Mouse (Mus musculus): ENCODE measurements around the gene Eif4e2. TPM values are rescaled to one million over a fixed set of nuclear protein-coding genes. Genes with fewer than 3 reads are reported as not detected.

The Eif4e2 gene
- polyA plus RNA-seq, 1 experiment from 2014 or later, result 172 TPM

- 23% methylated on average over 22 of the region's 22 CpGs for WGBS
- peak; percentile 86 for ATAC-seq
- no peak overlapping the region for H3K4me3 ChIP-seq (ENCODE audit: low read length)
Measured at GRCm38 (mm10) chr1:87245929-87246815, 32.5 kb downstream of the Eif4e2 start.

GRCm38 (mm10) chr1:87252040-87252609 is 38.4 kb downstream of the Eif4e2 start:
- ATAC-seq, result no peak
- WGBS, result 62% methylated on average over 5 of the region's 5 CpGs
- no peaks in the 10 kb centered on the region for H3K9me3 ChIP-seq (ENCODE audit: control insufficient read depth, low read length)

More at GRCm38 (mm10) chr1:87245929-87246815, 32.5 kb downstream of the Eif4e2 start:
- Histone ChIP-seq H3K36me3 (ENCODE audit: control insufficient read depth, insufficient read depth, low read length) (no peaks in the 10 kb centered on the region), H3K27ac (ENCODE audit: low read length) (no peak overlapping the region), H3K4me1 (ENCODE audit: control insufficient read depth, insufficient read depth, low read length) (no peaks in the 10 kb centered on the region), H3K4me2 (ENCODE audit: low read depth, low read length) (peak overlapping the region; percentile 36), H3K9me3 (ENCODE audit: control insufficient read depth, low read length) (no peaks in the 10 kb centered on the region), H3K9ac (ENCODE audit: low read depth, low read length) (no peak overlapping the region), H3K27me3 (replicated peaks; ENCODE audit: control insufficient read depth, insufficient read depth, low read length) (no peaks in the 10 kb centered on the region)

GRCm38 (mm10) chr1:87255173-87255572 is 41.5 kb downstream of the Eif4e2 start:
- H3K4me1 ChIP-seq (ENCODE audit: control insufficient read depth, insufficient read depth, low read length), result no peaks in the 10 kb centered on the region
- no peak for ATAC-seq
- H3K9ac ChIP-seq (ENCODE audit: low read depth, low read length), result no peak overlapping the region
- H3K4me2 ChIP-seq (ENCODE audit: low read depth, low read length), result no peak overlapping the region
- no peaks in the 10 kb centered on the region for H3K36me3 ChIP-seq (ENCODE audit: control insufficient read depth, insufficient read depth, low read length)
- H3K4me3 ChIP-seq (ENCODE audit: low read length), result no peak overlapping the region
- WGBS, result 59% methylated on average over 4 of the region's 4 CpGs
- H3K27ac ChIP-seq (ENCODE audit: low read length), result no peak overlapping the region
- H3K9me3 ChIP-seq (ENCODE audit: control insufficient read depth, low read length), result no peaks in the 10 kb centered on the region
- H3K27me3 ChIP-seq (replicated peaks; ENCODE audit: control insufficient read depth, insufficient read depth, low read length), result peaks cover 23% of the 10 kb centered on the region

More at GRCm38 (mm10) chr1:87252040-87252609, 38.4 kb downstream of the Eif4e2 start:
- H3K4me1 ChIP-seq (ENCODE audit: control insufficient read depth, insufficient read depth, low read length), result no peaks in the 10 kb centered on the region
- no peaks in the 10 kb centered on the region for H3K36me3 ChIP-seq (ENCODE audit: control insufficient read depth, insufficient read depth, low read length)
- no peak overlapping the region for H3K4me3 ChIP-seq (ENCODE audit: low read length)
- no peak overlapping the region for H3K27ac ChIP-seq (ENCODE audit: low read length)
- H3K4me2 ChIP-seq (ENCODE audit: low read depth, low read length), result no peak overlapping the region
- no peaks in the 10 kb centered on the region for H3K27me3 ChIP-seq (replicated peaks; ENCODE audit: control insufficient read depth, insufficient read depth, low read length)
- no peak overlapping the region for H3K9ac ChIP-seq (ENCODE audit: low read depth, low read length)

GRCm38 (mm10) chr1:87257691-87258090 is 44.0 kb downstream of the Eif4e2 start:
- no peak overlapping the region for H3K4me3 ChIP-seq (ENCODE audit: low read length)
- H3K27me3 ChIP-seq (replicated peaks; ENCODE audit: control insufficient read depth, insufficient read depth, low read length), result peaks cover 33% of the 10 kb centered on the region
- H3K9me3 ChIP-seq (ENCODE audit: control insufficient read depth, low read length), result no peaks in the 10 kb centered on the region
- 16% methylated on average over 11 of the region's 11 CpGs for WGBS
- H3K9ac ChIP-seq (ENCODE audit: low read depth, low read length), result no peak overlapping the region
- H3K4me2 ChIP-seq (ENCODE audit: low read depth, low read length), result no peak overlapping the region
- H3K4me1 ChIP-seq (ENCODE audit: control insufficient read depth, insufficient read depth, low read length), result no peaks in the 10 kb centered on the region
- no peaks in the 10 kb centered on the region for H3K36me3 ChIP-seq (ENCODE audit: control insufficient read depth, insufficient read depth, low read length)
- ATAC-seq, result no peak
- no peak overlapping the region for H3K27ac ChIP-seq (ENCODE audit: low read length)

GRCm38 (mm10) chr1:87258484-87258883 is 44.8 kb downstream of the Eif4e2 start:
- Histone ChIP-seq H3K4me3 (ENCODE audit: low read length) (no peak overlapping the region), H3K4me1 (ENCODE audit: control insufficient read depth, insufficient read depth, low read length) (no peaks in the 10 kb centered on the region), H3K4me2 (ENCODE audit: low read depth, low read length) (0 out of 2 replicates have a peak overlapping the region, but pooled peaks have one; percentile 8), H3K9ac (ENCODE audit: low read depth, low read length) (no peak overlapping the region), H3K27me3 (replicated peaks; ENCODE audit: control insufficient read depth, insufficient read depth, low read length) (peaks cover 37% of the 10 kb centered on the region), H3K9me3 (ENCODE audit: control insufficient read depth, low read length) (no peaks in the 10 kb centered on the region), H3K27ac (ENCODE audit: low read length) (no peak overlapping the region), H3K36me3 (ENCODE audit: control insufficient read depth, insufficient read depth, low read length) (no peaks in the 10 kb centered on the region)
- no peak for ATAC-seq
- WGBS, result 19% methylated on average over 14 of the region's 14 CpGs

- 75% methylated on average over 2 of the region's 2 CpGs for WGBS
- Histone ChIP-seq H3K4me1 (ENCODE audit: control insufficient read depth, insufficient read depth, low read length) (peaks cover 7% of the 10 kb centered on the region), H3K4me3 (ENCODE audit: low read length) (no peak overlapping the region), H3K9ac (ENCODE audit: low read depth, low read length) (no peak overlapping the region), H3K36me3 (ENCODE audit: control insufficient read depth, insufficient read depth, low read length) (no peaks in the 10 kb centered on the region), H3K9me3 (ENCODE audit: control insufficient read depth, low read length) (no peaks in the 10 kb centered on the region), H3K27me3 (replicated peaks; ENCODE audit: control insufficient read depth, insufficient read depth, low read length) (peaks cover 45% of the 10 kb centered on the region), H3K27ac (ENCODE audit: low read length) (no peak overlapping the region), H3K4me2 (ENCODE audit: low read depth, low read length) (no peak overlapping the region)
- ATAC-seq, result no peak
Measured at GRCm38 (mm10) chr1:87259316-87259715, 45.6 kb downstream of the Eif4e2 start.

- H3K4me3 ChIP-seq (ENCODE audit: low read length), result no peak overlapping the region
- H3K27ac ChIP-seq (ENCODE audit: low read length), result no peak overlapping the region
- H3K27me3 ChIP-seq (replicated peaks; ENCODE audit: control insufficient read depth, insufficient read depth, low read length), result peaks cover 66% of the 10 kb centered on the region
- no peaks in the 10 kb centered on the region for H3K9me3 ChIP-seq (ENCODE audit: control insufficient read depth, low read length)
- WGBS, result 6% methylated on average over 9 of the region's 9 CpGs
- no peaks in the 10 kb centered on the region for H3K36me3 ChIP-seq (ENCODE audit: control insufficient read depth, insufficient read depth, low read length)
- H3K9ac ChIP-seq (ENCODE audit: low read depth, low read length), result no peak overlapping the region
- H3K4me1 ChIP-seq (ENCODE audit: control insufficient read depth, insufficient read depth, low read length), result peaks cover 18% of the 10 kb centered on the region
- H3K4me2 ChIP-seq (ENCODE audit: low read depth, low read length), result no peak overlapping the region
- ATAC-seq, result no peak
Measured at GRCm38 (mm10) chr1:87263257-87263656, 49.5 kb downstream of the Eif4e2 start.

GRCm38 (mm10) chr1:87263796-87264133 is 50.1 kb downstream of the Eif4e2 start:
- Histone ChIP-seq H3K4me2 (ENCODE audit: low read depth, low read length) (peak overlapping the region; percentile 99), H3K27me3 (replicated peaks; ENCODE audit: control insufficient read depth, insufficient read depth, low read length) (peaks cover 61% of the 10 kb centered on the region), H3K4me1 (ENCODE audit: control insufficient read depth, insufficient read depth, low read length) (peaks cover 18% of the 10 kb centered on the region), H3K27ac (ENCODE audit: low read length) (no peak overlapping the region), H3K4me3 (ENCODE audit: low read length) (peak overlapping the region; percentile 56), H3K9me3 (ENCODE audit: control insufficient read depth, low read length) (no peaks in the 10 kb centered on the region), H3K9ac (ENCODE audit: low read depth, low read length) (peak overlapping the region; percentile 53; the same call in 1 of the 2 replicates), H3K36me3 (ENCODE audit: control insufficient read depth, insufficient read depth, low read length) (no peaks in the 10 kb centered on the region)
- WGBS, result 3% methylated on average over 12 of the region's 12 CpGs
- ATAC-seq, result no peak

GRCm38 (mm10) chr1:87264134-87265006 is 50.7 kb downstream of the Eif4e2 start, which contains the start of gene Efhd1:
Gene Efhd1, plus strand, starts transcription at chr1:87264363.
- Histone ChIP-seq H3K4me2 (ENCODE audit: low read depth, low read length) (peak within 1 kb of the TSS; percentile 99), H3K27ac (ENCODE audit: low read length) (no peak within 1 kb of the TSS), H3K27me3 (replicated peaks; ENCODE audit: control insufficient read depth, insufficient read depth, low read length) (peaks cover 55% of the 10 kb centered on the region), H3K4me1 (ENCODE audit: control insufficient read depth, insufficient read depth, low read length) (peaks cover 18% of the 10 kb centered on the region), H3K9ac (ENCODE audit: low read depth, low read length) (peak within 1 kb of the TSS; percentile 53; the same call in 1 of the 2 replicates), H3K9me3 (ENCODE audit: control insufficient read depth, low read length) (no peaks in the 10 kb centered on the region), H3K36me3 (ENCODE audit: control insufficient read depth, insufficient read depth, low read length) (no peaks in the 10 kb centered on the region), H3K4me3 (ENCODE audit: low read length) (peak within 1 kb of the TSS; percentile 56)
- peak; percentile 55; the same call in 1 of the 2 replicates for ATAC-seq
- WGBS, result under 1% methylated on average over 70 of the region's 70 CpGs

Measured in intestine, embryonic 16.5 days (tissue).